Mouse (Mus musculus): ENCODE data around the gene Pla2g4f. TPM values are rescaled to one million over a fixed set of nuclear protein-coding genes. Genes with fewer than 3 reads are reported as not detected.
A peak's percentile ranks its signal among the peaks of the same experiment; 100 is the strongest.

The Pla2g4f gene
- not detected in 2 replicates for polyA plus RNA-seq (2011; ENCODE audit: insufficient read length, low read depth, missing spikeins)

- Histone ChIP-seq H3K27ac (ENCODE audit: insufficient read depth, low read length) (no peak within 1 kb of the TSS), H3K4me3 (ENCODE audit: insufficient read depth, low read length) (no peak within 1 kb of the TSS), H3K4me1 (ENCODE audit: control insufficient read depth, insufficient read depth, low read length) (no peaks in the 10 kb centered on the region)
- TF ChIP-seq CTCF (IDR thresholded peaks at IDR 0.05; ENCODE audit: borderline replicate concordance, insufficient read depth, low read length), result no peak
- TF ChIP-seq POLR2A (IDR thresholded peaks at IDR 0.05; ENCODE audit: low read depth, low read length), result no peak
Observed at GRCm38 (mm10) chr2:120313976-120314375, at the start of gene Pla2g4f. Gene Pla2g4f, minus strand, starts transcription at chr2:120314165.

- H3K27ac ChIP-seq (ENCODE audit: insufficient read depth, low read length), result no peak overlapping the region
- no peak overlapping the region for H3K4me3 ChIP-seq (ENCODE audit: insufficient read depth, low read length)
- TF ChIP-seq CTCF (IDR thresholded peaks at IDR 0.05; ENCODE audit: borderline replicate concordance, insufficient read depth, low read length), result no peak
- no peak for TF ChIP-seq POLR2A (IDR thresholded peaks at IDR 0.05; ENCODE audit: low read depth, low read length)
- no peaks in the 10 kb centered on the region for H3K4me1 ChIP-seq (ENCODE audit: control insufficient read depth, insufficient read depth, low read length)
Observed at GRCm38 (mm10) chr2:120360425-120360824, 46.5 kb upstream of the Pla2g4f start.

GRCm38 (mm10) chr2:120352682-120353646, 39.0 kb upstream of the Pla2g4f start, which contains the start of gene Vps39:
Gene Vps39, minus strand, starts transcription at chr2:120353137.
- TF ChIP-seq POLR2A (IDR thresholded peaks at IDR 0.05; ENCODE audit: low read depth, low read length), result peak; percentile 77
- no peak for TF ChIP-seq CTCF (IDR thresholded peaks at IDR 0.05; ENCODE audit: borderline replicate concordance, insufficient read depth, low read length)
- 0 out of 2 replicates have a peak, but pooled peaks cover 4% of the 10 kb centered on the region for H3K4me1 ChIP-seq (ENCODE audit: control insufficient read depth, insufficient read depth, low read length)
- H3K27ac ChIP-seq (ENCODE audit: insufficient read depth, low read length), result no peak within 1 kb of the TSS
- H3K4me3 ChIP-seq (ENCODE audit: insufficient read depth, low read length), result peak within 1 kb of the TSS; percentile 96

- TF ChIP-seq CTCF (IDR thresholded peaks at IDR 0.05; ENCODE audit: borderline replicate concordance, insufficient read depth, low read length), result no peak
- no peak for TF ChIP-seq POLR2A (IDR thresholded peaks at IDR 0.05; ENCODE audit: low read depth, low read length)
- H3K27ac ChIP-seq (ENCODE audit: insufficient read depth, low read length), result no peak overlapping the region
- H3K4me1 ChIP-seq (ENCODE audit: control insufficient read depth, insufficient read depth, low read length), result 0 out of 2 replicates have a peak, but pooled peaks cover 4% of the 10 kb centered on the region
- no peak overlapping the region for H3K4me3 ChIP-seq (ENCODE audit: insufficient read depth, low read length)
Observed at GRCm38 (mm10) chr2:120351321-120351720, 37.4 kb upstream of the Pla2g4f start.

GRCm38 (mm10) chr2:120348120-120348519, 34.2 kb upstream of the Pla2g4f start:
- H3K27ac ChIP-seq (ENCODE audit: insufficient read depth, low read length), result no peak overlapping the region
- H3K4me1 ChIP-seq (ENCODE audit: control insufficient read depth, insufficient read depth, low read length), result 0 out of 2 replicates have a peak, but pooled peaks cover 4% of the 10 kb centered on the region
- TF ChIP-seq POLR2A (IDR thresholded peaks at IDR 0.05; ENCODE audit: low read depth, low read length), result no peak
- TF ChIP-seq CTCF (IDR thresholded peaks at IDR 0.05; ENCODE audit: borderline replicate concordance, insufficient read depth, low read length), result no peak
- no peak overlapping the region for H3K4me3 ChIP-seq (ENCODE audit: insufficient read depth, low read length)

GRCm38 (mm10) chr2:120341741-120342140, 27.8 kb upstream of the Pla2g4f start:
- TF ChIP-seq POLR2A (IDR thresholded peaks at IDR 0.05; ENCODE audit: low read depth, low read length), result no peak
- no peak for TF ChIP-seq CTCF (IDR thresholded peaks at IDR 0.05; ENCODE audit: borderline replicate concordance, insufficient read depth, low read length)
- H3K27ac ChIP-seq (ENCODE audit: insufficient read depth, low read length), result no peak overlapping the region
- H3K4me1 ChIP-seq (ENCODE audit: control insufficient read depth, insufficient read depth, low read length), result no peaks in the 10 kb centered on the region
- H3K4me3 ChIP-seq (ENCODE audit: insufficient read depth, low read length), result no peak overlapping the region

GRCm38 (mm10) chr2:120337886-120338285, 23.9 kb upstream of the Pla2g4f start:
- TF ChIP-seq CTCF (IDR thresholded peaks at IDR 0.05; ENCODE audit: borderline replicate concordance, insufficient read depth, low read length) (no peak), POLR2A (IDR thresholded peaks at IDR 0.05; ENCODE audit: low read depth, low read length) (no peak)
- Histone ChIP-seq H3K27ac (ENCODE audit: insufficient read depth, low read length) (no peak overlapping the region), H3K4me1 (ENCODE audit: control insufficient read depth, insufficient read depth, low read length) (no peaks in the 10 kb centered on the region)

GRCm38 (mm10) chr2:120331575-120331974, 17.6 kb upstream of the Pla2g4f start:
- no peaks in the 10 kb centered on the region for H3K4me1 ChIP-seq (ENCODE audit: control insufficient read depth, insufficient read depth, low read length)
- no peak overlapping the region for H3K4me3 ChIP-seq (ENCODE audit: insufficient read depth, low read length)
- no peak overlapping the region for H3K27ac ChIP-seq (ENCODE audit: insufficient read depth, low read length)
- TF ChIP-seq CTCF (IDR thresholded peaks at IDR 0.05; ENCODE audit: borderline replicate concordance, insufficient read depth, low read length) (no peak), POLR2A (IDR thresholded peaks at IDR 0.05; ENCODE audit: low read depth, low read length) (no peak)

More at GRCm38 (mm10) chr2:120337886-120338285, 23.9 kb upstream of the Pla2g4f start:
- no peak overlapping the region for H3K4me3 ChIP-seq (ENCODE audit: insufficient read depth, low read length)

- no peak overlapping the region for H3K4me3 ChIP-seq (ENCODE audit: insufficient read depth, low read length)
- TF ChIP-seq CTCF (IDR thresholded peaks at IDR 0.05; ENCODE audit: borderline replicate concordance, insufficient read depth, low read length), result no peak
- TF ChIP-seq POLR2A (IDR thresholded peaks at IDR 0.05; ENCODE audit: low read depth, low read length), result no peak
- H3K27ac ChIP-seq (ENCODE audit: insufficient read depth, low read length), result no peak overlapping the region
- H3K4me1 ChIP-seq (ENCODE audit: control insufficient read depth, insufficient read depth, low read length), result no peaks in the 10 kb centered on the region
Observed at GRCm38 (mm10) chr2:120315077-120315476, 1.1 kb upstream of the Pla2g4f start.

GRCm38 (mm10) chr2:120314487-120314886, 522 bp upstream of the Pla2g4f start:
- Histone ChIP-seq H3K27ac (ENCODE audit: insufficient read depth, low read length) (no peak overlapping the region), H3K4me3 (ENCODE audit: insufficient read depth, low read length) (no peak overlapping the region)

More at GRCm38 (mm10) chr2:120314487-120314886, 522 bp upstream of the Pla2g4f start:
- H3K4me1 ChIP-seq (ENCODE audit: control insufficient read depth, insufficient read depth, low read length), result no peaks in the 10 kb centered on the region
- no peak for TF ChIP-seq POLR2A (IDR thresholded peaks at IDR 0.05; ENCODE audit: low read depth, low read length)
- TF ChIP-seq CTCF (IDR thresholded peaks at IDR 0.05; ENCODE audit: borderline replicate concordance, insufficient read depth, low read length), result no peak

Measured in embryonic fibroblast, embryonic 13.5 days (primary cell).